Mouse (Mus musculus) bone marrow macrophage, adult 2 months (primary cell): ENCODE results near the gene Hdgfl2.
"Not testable (repeated sequence)": the region's sequence is repeated elsewhere in the genome, so short reads cannot be mapped to it uniquely, and the experiment has no call there.

Experiments used
- CTCF ChIP-seq: IDR thresholded peaks from 2 replicates; pipeline ENCODE4 v1.5.1; 2012; ENCODE audit warnings: low read depth, mild to moderate bottlenecking, low read length, moderate library complexity
- POLR2A ChIP-seq: IDR thresholded peaks from 2 replicates; pipeline ENCODE4 v1.6.1; 2012; ENCODE audit warnings: mild to moderate bottlenecking, low read depth, low read length, borderline replicate concordance

DNA sequence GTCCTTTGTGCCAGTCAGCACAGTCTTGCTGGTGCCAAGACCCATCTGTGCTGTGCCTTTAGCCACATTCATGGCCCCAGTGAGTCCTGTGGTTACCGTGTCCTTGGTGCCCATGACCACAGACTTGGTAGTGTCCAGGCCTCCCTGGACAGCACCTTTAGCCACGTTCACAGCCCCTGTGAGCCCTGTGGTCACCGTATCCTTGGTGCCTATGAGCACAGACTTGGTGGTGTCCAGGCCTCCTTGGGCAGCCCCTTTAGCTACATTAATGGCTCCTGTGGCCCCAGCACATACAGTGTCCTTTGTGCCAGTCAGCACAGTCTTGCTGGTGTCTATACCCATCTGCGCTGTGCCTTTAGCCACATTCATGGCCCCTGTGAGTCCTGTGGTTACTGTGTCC lies 27.0 kb downstream of the Hdgfl2 start:
- not testable (repeated sequence) for TF ChIP-seq POLR2A, CTCF
